Mouse (Mus musculus) erythroblast, adult 5-6 weeks (primary cell): ENCODE data around the gene Zfp641. TPM values are rescaled to one million over a fixed set of nuclear protein-coding genes. Genes with fewer than 3 reads are reported as not detected.

Experiments
- ATAC-seq: replicated peaks from 2 replicates; pipeline ENCODE4 v1.8.0; 2016; ENCODE audit warnings: moderate number of reproducible peaks, mild to moderate bottlenecking, moderate TSS enrichment, inconsistent platforms; ENCODE audit not compliant: poor library complexity, low FRiP score, severe bottlenecking
- total RNA-seq, 2 experiments: library from RNA; stranded (forward) in 1 of 2; stranded (reverse) in 1 of 2; fragments of 150-400 nt in 1 of 2; fragments of 200-764, 138-1000 nt in 1 of 2; gene quantifications; 2 replicates each; pipeline versions ENCODE4 v1.2.3 to v1.2.4; 2015 to 2017; ENCODE audit warnings: low replicate concordance in 2 of 2

The Zfp641 gene
- not detected in 2 replicates for total RNA-seq (2015; ENCODE audit: low replicate concordance)
- total RNA-seq (2017; ENCODE audit: low replicate concordance), result 0.17 and 0.56 TPM in 2 replicates

DNA sequence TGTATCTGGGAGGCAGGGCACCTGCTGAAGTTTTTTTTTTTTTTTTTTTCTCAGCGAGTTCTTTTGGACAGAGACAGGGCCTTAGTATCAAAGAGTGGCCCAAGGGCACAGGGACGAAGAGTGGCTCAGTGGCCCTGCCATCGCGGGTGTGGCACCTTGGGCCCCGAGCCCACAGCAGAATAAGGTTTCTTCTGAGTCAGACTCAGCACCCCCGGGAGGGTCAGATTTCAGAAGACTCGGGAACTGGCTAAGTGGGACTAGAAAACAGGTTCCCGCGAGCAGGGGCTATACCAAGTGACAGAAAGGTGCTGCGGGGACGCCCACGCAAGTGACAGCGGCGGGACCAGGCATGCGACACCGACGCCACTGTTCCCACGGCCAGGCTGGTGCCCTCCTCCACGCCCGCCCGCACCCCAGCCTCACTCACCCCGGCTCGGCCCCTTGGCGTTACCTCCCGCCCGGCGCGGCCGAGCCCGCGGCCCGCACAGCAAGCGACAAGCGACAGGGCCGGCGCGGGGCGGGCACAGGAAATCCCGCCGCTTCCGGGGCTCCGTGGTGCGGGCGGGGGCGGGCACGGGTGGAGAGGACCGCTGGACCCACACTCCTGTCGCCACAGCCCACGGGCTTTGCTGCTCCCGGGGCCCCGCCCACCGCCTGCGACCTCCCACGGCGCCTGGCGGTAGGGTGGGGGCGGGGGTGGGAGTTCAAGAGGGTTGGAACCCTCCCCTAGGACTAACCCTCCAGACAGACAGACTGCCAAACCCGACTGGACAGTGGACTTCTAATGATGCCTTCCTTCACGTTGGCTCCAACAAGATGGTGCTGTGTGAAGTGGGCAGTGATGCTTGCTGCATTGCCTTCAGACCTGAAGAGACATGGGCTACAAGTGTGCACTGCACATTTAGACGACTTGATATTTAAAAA, at the start of gene Zfp641:
Gene Zfp641 (minus strand): TSS at position 534 of the 924 bp plus-strand sequence.
- no peak for ATAC-seq

- ATAC-seq, result no peak
Measured at GRCm38 (mm10) chr15:98340887-98341286, 44.9 kb upstream of the Zfp641 start, which contains the start of gene Olfr284. Olfr284 (minus strand) TSS chr15:98340987.

GRCm38 (mm10) chr15:98317177-98317724, 21.3 kb upstream of the Zfp641 start, which contains the start of gene Olfr285:
Olfr285 (minus strand) TSS chr15:98317353.
- ATAC-seq, result no peak

- no peak for ATAC-seq
Measured at GRCm38 (mm10) chr15:98315703-98316102, 19.7 kb upstream of the Zfp641 start.

DNA sequence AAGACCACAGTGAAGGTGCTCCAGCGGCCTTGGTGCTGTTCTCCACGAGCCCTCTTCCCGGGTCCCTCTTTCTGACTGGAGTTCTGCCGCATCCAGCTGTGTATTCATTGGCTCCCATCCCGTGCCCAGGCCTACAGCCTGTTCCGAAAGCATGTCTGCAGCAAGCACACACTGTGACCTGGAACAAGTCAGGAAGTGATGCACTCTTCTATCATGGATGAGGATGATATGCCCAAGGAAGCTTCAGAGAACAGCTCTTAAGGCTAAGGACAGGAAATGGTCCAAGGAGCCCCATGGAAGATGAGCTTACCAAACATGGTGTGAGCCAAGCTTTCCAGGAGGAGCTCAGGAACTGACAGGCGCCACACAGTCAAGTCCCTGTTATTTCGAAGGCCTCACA, 2.3 kb downstream of the Zfp641 start:
- ATAC-seq, result no peak

GRCm38 (mm10) chr15:98288566-98288965, 7.4 kb downstream of the Zfp641 start:
- ATAC-seq, result no peak

- ATAC-seq, result no peak
Measured at GRCm38 (mm10) chr15:98286418-98286817, 9.5 kb downstream of the Zfp641 start.

DNA sequence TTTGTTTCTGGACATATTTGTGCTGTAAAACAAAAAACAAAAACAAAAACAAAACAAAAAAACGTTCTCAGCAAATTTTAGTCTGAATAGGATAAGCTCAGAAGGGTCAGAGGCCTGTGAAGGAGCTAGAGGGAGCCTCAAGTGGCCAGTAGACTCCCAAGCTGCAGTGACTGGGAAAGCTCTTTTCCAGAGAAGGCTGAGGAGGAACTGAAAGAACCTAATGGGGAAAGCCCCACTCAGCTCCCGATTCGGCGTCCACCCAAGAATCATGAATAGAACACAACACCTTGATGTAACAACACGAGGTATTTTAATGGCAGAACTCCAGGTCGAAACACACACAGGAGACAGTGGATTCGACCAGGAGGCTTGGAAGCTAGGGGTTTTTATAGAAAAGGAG, 38.2 kb downstream of the Zfp641 start:
- no peak for ATAC-seq

DNA sequence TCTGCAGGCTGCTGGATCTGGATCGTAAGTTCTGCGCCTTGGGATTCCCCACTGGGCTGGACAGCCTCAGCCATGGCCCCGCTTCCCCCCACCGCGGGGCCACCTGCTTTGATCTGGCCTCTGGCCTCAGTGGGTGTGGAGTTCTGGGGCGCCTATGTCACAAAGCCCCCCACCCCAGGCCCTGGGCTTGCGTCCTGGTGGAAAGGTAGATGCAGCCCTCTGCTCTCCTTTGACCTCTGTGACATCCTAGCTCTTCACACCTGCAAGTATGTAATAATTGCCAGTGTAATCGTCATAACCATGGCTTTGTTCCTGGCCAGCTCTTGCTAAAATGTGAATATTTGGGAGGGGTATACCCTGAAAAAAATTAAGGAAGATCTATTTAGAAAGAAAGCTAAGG, 38.8 kb downstream of the Zfp641 start, which contains the start of gene H1fnt:
Gene H1fnt (minus strand): TSS at position 101 of the 400 bp plus-strand sequence.
- no peak for ATAC-seq

DNA sequence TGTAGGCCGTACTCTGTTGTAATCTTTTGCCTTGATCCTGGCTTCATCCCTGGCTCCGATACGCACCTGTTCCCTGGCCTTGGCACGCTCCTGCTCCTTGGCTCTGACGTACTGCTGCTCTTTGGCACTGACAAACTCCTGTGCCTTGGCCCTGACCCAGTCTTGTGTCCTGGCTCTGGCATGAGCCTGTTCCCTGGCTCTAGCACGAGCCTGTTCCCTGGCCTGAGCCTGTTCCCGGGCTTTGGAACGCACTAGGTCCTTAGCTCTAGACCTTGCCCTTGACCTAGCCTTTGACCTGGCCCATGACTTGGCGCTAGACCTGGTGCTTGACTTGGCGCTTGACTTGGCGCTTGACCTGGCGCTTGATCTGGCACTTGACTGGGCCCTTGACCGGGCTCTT, 39.7 kb downstream of the Zfp641 start:
- ATAC-seq, result no peak

Other genes starting within 250 kb of the Zfp641 start
- 0.58 and 4.0 TPM in 2 replicates for gene Pfkm, start 203.6 kb downstream of the Zfp641 start, total RNA-seq (2015; ENCODE audit: low replicate concordance)
- gene Pfkm, start 203.6 kb downstream of the Zfp641 start, total RNA-seq (2017; ENCODE audit: low replicate concordance), result 6.4 and 6.7 TPM in 2 replicates
- 20.9 and 23.2 TPM in 2 replicates for gene Senp1, start 202.4 kb downstream of the Zfp641 start, total RNA-seq (2015; ENCODE audit: low replicate concordance)
- 20.1 and 22.3 TPM in 2 replicates for gene Senp1, start 202.4 kb downstream of the Zfp641 start, total RNA-seq (2017; ENCODE audit: low replicate concordance)
- 11.3 and 11.7 TPM in 2 replicates for gene Asb8, start 130.5 kb downstream of the Zfp641 start, total RNA-seq (2015; ENCODE audit: low replicate concordance)
- gene Asb8, start 130.5 kb downstream of the Zfp641 start, total RNA-seq (2017; ENCODE audit: low replicate concordance), result 7.7 and 11.2 TPM in 2 replicates
- gene Ccdc184, start 129.0 kb downstream of the Zfp641 start, total RNA-seq (2015; ENCODE audit: low replicate concordance), result not detected in 2 replicates
- not detected in 2 replicates for gene Ccdc184, start 129.0 kb downstream of the Zfp641 start, total RNA-seq (2017; ENCODE audit: low replicate concordance)
- not detected in 2 replicates for gene Olfr288, start 100.6 kb downstream of the Zfp641 start, total RNA-seq (2015; ENCODE audit: low replicate concordance)
- not detected in 2 replicates for gene Olfr288, start 100.6 kb downstream of the Zfp641 start, total RNA-seq (2017; ENCODE audit: low replicate concordance)
- gene Gm44579, start 75.2 kb downstream of the Zfp641 start, total RNA-seq (2015; ENCODE audit: low replicate concordance), result not detected in 2 replicates
- not detected in 2 replicates for gene Gm44579, start 75.2 kb downstream of the Zfp641 start, total RNA-seq (2017; ENCODE audit: low replicate concordance)
- not detected in 2 replicates for gene Olfr287, start 75.1 kb downstream of the Zfp641 start, total RNA-seq (2015; ENCODE audit: low replicate concordance)
- not detected in 2 replicates for gene Olfr287, start 75.1 kb downstream of the Zfp641 start, total RNA-seq (2017; ENCODE audit: low replicate concordance)
- gene Olfr286, start 61.7 kb downstream of the Zfp641 start, total RNA-seq (2015; ENCODE audit: low replicate concordance), result not detected in 2 replicates
- not detected in 2 replicates for gene Olfr286, start 61.7 kb downstream of the Zfp641 start, total RNA-seq (2017; ENCODE audit: low replicate concordance)
- gene H1fnt, start 38.9 kb downstream of the Zfp641 start, total RNA-seq (2015; ENCODE audit: low replicate concordance), result not detected in 2 replicates
- not detected in 2 replicates for gene H1fnt, start 38.9 kb downstream of the Zfp641 start, total RNA-seq (2017; ENCODE audit: low replicate concordance)
- gene Olfr285, start 21.2 kb upstream of the Zfp641 start, total RNA-seq (2015; ENCODE audit: low replicate concordance), result not detected in 2 replicates
- not detected in 2 replicates for gene Olfr285, start 21.2 kb upstream of the Zfp641 start, total RNA-seq (2017; ENCODE audit: low replicate concordance)
- not detected in 2 replicates for gene Olfr284, start 44.8 kb upstream of the Zfp641 start, total RNA-seq (2015; ENCODE audit: low replicate concordance)
- gene Olfr284, start 44.8 kb upstream of the Zfp641 start, total RNA-seq (2017; ENCODE audit: low replicate concordance), result not detected in 2 replicates
- not detected in 2 replicates for gene Olfr283, start 84.8 kb upstream of the Zfp641 start, total RNA-seq (2015; ENCODE audit: low replicate concordance)
- not detected in 2 replicates for gene Olfr283, start 84.8 kb upstream of the Zfp641 start, total RNA-seq (2017; ENCODE audit: low replicate concordance)
- not detected in 2 replicates for gene Olfr282, start 135.1 kb upstream of the Zfp641 start, total RNA-seq (2015; ENCODE audit: low replicate concordance)
- gene Olfr282, start 135.1 kb upstream of the Zfp641 start, total RNA-seq (2017; ENCODE audit: low replicate concordance), result not detected in 2 replicates
- gene Olfr281, start 156.4 kb upstream of the Zfp641 start, total RNA-seq (2015; ENCODE audit: low replicate concordance), result not detected in 2 replicates
- gene Olfr281, start 156.4 kb upstream of the Zfp641 start, total RNA-seq (2017; ENCODE audit: low replicate concordance), result not detected in 2 replicates
- not detected in 2 replicates for gene OR5BS1P, start 173.7 kb upstream of the Zfp641 start, total RNA-seq (2015; ENCODE audit: low replicate concordance)
- gene OR5BS1P, start 173.7 kb upstream of the Zfp641 start, total RNA-seq (2017; ENCODE audit: low replicate concordance), result not detected in 2 replicates
- gene Lalba, start 186.6 kb upstream of the Zfp641 start, total RNA-seq (2015; ENCODE audit: low replicate concordance), result not detected in 2 replicates
- gene Lalba, start 186.6 kb upstream of the Zfp641 start, total RNA-seq (2017; ENCODE audit: low replicate concordance), result not detected in 2 replicates
- gene Olfr279, start 196.2 kb upstream of the Zfp641 start, total RNA-seq (2015; ENCODE audit: low replicate concordance), result not detected in 2 replicates
- gene Olfr279, start 196.2 kb upstream of the Zfp641 start, total RNA-seq (2017; ENCODE audit: low replicate concordance), result 0.17 TPM in 1 of 2 replicates, not detected in the other
- gene Kansl2, start 238.1 kb upstream of the Zfp641 start, total RNA-seq (2015; ENCODE audit: low replicate concordance), result 15.9 and 17.1 TPM in 2 replicates
- gene Kansl2, start 238.1 kb upstream of the Zfp641 start, total RNA-seq (2017; ENCODE audit: low replicate concordance), result 4.9 and 11.4 TPM in 2 replicates